Mouse (Mus musculus): ENCODE results near the gene Sez6l2. TPM values are rescaled to one million over a fixed set of nuclear protein-coding genes. Genes with fewer than 3 reads are reported as not detected.
A peak's percentile ranks its signal among the peaks of the same experiment; 100 is the strongest.

Sez6l2 gene
- polyA plus RNA-seq, 1 experiment from 2014 or later, result 0.19 TPM

- Histone ChIP-seq H3K9ac (peak overlapping the region; percentile 56), H3K27me3 (replicated peaks) (no peaks in the 10 kb centered on the region), H3K9me3 (no peaks in the 10 kb centered on the region), H3K4me2 (no peak overlapping the region; the same call in 1 of the 2 replicates), H3K4me3 (no peak overlapping the region), H3K27ac (replicated peaks) (peak overlapping the region; percentile 84), H3K36me3 (peaks cover 19% of the 10 kb centered on the region), H3K4me1 (peaks cover 24% of the 10 kb centered on the region)
- WGBS, result 36% methylated on average over 9 of the region's 9 CpGs
- no peak; the same call in none of the 2 replicates for ATAC-seq (ENCODE audit: extremely low read depth, insufficient number of reproducible peaks, low FRiP score, low TSS enrichment)
These were observed 58.1 kb downstream of the Sez6l2 start for GRCm38 (mm10) chr7:127008239-127009019.

DNA sequence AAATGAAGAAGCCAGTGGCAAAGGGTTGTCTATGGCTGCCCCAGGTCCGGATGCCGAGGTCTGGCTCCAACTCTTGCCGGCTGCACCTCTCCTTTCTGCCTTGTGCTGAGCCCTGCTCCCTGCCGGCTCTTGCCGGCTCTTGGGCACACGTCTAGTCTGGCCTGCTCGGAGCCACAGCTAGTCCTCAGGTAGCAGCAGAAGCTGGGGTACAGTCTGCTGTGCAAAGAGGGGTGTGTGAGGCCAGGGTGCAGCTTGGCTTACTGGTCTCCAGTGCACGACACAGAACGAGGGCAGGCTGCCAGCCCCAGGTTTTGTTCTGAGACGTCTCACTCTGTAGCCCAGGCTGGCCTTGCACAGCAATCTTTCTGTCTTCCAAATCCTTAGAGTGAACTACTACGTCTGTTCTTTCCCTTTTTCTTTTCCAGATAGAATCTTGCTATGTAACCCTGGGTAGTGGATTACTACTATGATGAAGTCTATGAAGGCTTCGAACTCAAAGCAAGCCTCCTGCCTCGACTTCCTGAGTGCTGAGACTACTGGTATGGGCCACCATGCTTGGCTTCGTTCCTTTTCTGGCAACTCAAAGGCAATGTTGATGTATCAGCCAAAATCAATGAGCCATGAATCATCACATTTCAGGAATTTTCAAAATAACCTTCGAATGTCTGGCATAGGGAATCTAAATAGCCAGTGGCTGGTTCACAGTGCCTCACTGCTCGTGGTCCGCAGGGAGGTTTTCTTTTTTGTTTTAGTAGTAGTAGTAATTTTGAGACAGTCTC lies 59.1 kb downstream of the Sez6l2 start:
- peak overlapping the region; percentile 56; the same call in 1 of the 2 replicates for H3K9ac ChIP-seq
- whole genome bisulfite sequencing, result 82% methylated on average over 17 of the region's 17 CpGs

DNA sequence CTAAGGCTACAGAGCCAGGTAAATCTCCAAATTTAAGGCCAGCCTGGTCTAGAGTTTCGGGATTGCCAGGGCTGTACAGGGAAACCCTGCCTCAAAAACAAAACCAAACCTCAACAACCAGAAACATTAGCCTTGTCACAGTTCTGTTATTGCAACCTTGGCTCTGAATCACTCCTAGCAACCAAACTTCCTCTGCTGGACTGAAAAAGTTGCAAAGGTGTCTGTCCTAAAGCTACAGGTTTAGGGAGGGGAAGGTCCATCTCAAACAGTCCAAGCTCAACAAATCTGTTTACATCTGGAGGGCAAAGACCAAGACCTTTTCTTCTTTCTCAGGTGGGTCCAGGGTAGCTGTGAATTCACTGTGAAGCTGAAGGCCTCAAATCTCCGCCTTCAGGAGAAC lies 60.7 kb downstream of the Sez6l2 start:
- H3K9me3 ChIP-seq, result no peaks in the 10 kb centered on the region
- 94% methylated on average over 2 of the region's 2 CpGs for WGBS
- H3K36me3 ChIP-seq, result peaks cover 32% of the 10 kb centered on the region
- H3K27me3 ChIP-seq (replicated peaks), result no peaks in the 10 kb centered on the region
- peaks cover 48% of the 10 kb centered on the region for H3K4me1 ChIP-seq
- no peak overlapping the region for H3K4me2 ChIP-seq
- H3K9ac ChIP-seq, result no peak overlapping the region
- no peak for ATAC-seq (ENCODE audit: extremely low read depth, insufficient number of reproducible peaks, low FRiP score, low TSS enrichment)
- no peak overlapping the region for H3K27ac ChIP-seq (replicated peaks)
- no peak overlapping the region for H3K4me3 ChIP-seq

More for the DNA sequence above, 59.1 kb downstream of the Sez6l2 start:
- Histone ChIP-seq H3K36me3 (peaks cover 22% of the 10 kb centered on the region), H3K4me1 (peaks cover 35% of the 10 kb centered on the region), H3K4me3 (no peak overlapping the region), H3K27me3 (replicated peaks) (no peaks in the 10 kb centered on the region), H3K9me3 (no peaks in the 10 kb centered on the region), H3K27ac (replicated peaks) (peak overlapping the region; percentile 84), H3K4me2 (no peak overlapping the region)
- ATAC-seq (ENCODE audit: extremely low read depth, insufficient number of reproducible peaks, low FRiP score, low TSS enrichment), result no peak

GRCm38 (mm10) chr7:127011717-127012116 lies 61.4 kb downstream of the Sez6l2 start:
- 68% methylated on average over 2 of the region's 2 CpGs for WGBS
- Histone ChIP-seq H3K27ac (replicated peaks) (no peak overlapping the region), H3K4me1 (peaks cover 46% of the 10 kb centered on the region), H3K9me3 (no peaks in the 10 kb centered on the region), H3K36me3 (peaks cover 32% of the 10 kb centered on the region), H3K27me3 (replicated peaks) (no peaks in the 10 kb centered on the region), H3K4me3 (no peak overlapping the region), H3K4me2 (no peak overlapping the region), H3K9ac (no peak overlapping the region)
- ATAC-seq (ENCODE audit: extremely low read depth, insufficient number of reproducible peaks, low FRiP score, low TSS enrichment), result no peak

GRCm38 (mm10) chr7:127012374-127012773 lies 62.0 kb downstream of the Sez6l2 start:
- Histone ChIP-seq H3K36me3 (peaks cover 32% of the 10 kb centered on the region), H3K27me3 (replicated peaks) (no peaks in the 10 kb centered on the region), H3K4me1 (peaks cover 47% of the 10 kb centered on the region), H3K9me3 (no peaks in the 10 kb centered on the region), H3K27ac (replicated peaks) (no peak overlapping the region), H3K4me3 (no peak overlapping the region), H3K4me2 (no peak overlapping the region), H3K9ac (no peak overlapping the region)
- 68% methylated on average over 6 of the region's 6 CpGs for WGBS
- ATAC-seq (ENCODE audit: extremely low read depth, insufficient number of reproducible peaks, low FRiP score, low TSS enrichment), result no peak

DNA sequence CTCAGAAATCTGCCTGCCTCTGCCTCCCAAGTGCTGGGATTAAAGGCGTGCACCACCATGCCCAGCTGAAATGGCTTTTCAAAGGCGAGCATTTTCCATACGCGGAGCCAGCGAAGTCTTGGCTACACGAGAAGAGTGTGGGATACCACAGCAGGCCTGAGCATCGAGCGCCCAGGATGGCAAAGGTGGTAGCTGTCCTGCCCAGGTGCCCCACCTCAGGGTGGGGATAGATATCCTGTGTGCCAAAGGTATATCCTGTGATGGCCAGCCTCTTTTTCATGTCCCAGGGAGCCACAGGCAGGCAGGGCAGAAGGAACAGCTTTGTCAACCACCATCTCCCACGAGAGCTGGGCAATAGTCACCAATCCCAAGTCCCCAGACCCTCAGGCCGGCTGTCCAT lies 62.5 kb downstream of the Sez6l2 start:
- peaks cover 32% of the 10 kb centered on the region for H3K36me3 ChIP-seq
- WGBS, result 94% methylated on average over 10 of the region's 10 CpGs
- H3K9me3 ChIP-seq, result no peaks in the 10 kb centered on the region
- ATAC-seq (ENCODE audit: extremely low read depth, insufficient number of reproducible peaks, low FRiP score, low TSS enrichment), result no peak
- H3K4me1 ChIP-seq, result peaks cover 51% of the 10 kb centered on the region
- H3K27me3 ChIP-seq (replicated peaks), result no peaks in the 10 kb centered on the region
- H3K4me2 ChIP-seq, result no peak overlapping the region
- no peak overlapping the region for H3K4me3 ChIP-seq
- no peak overlapping the region for H3K27ac ChIP-seq (replicated peaks)
- H3K9ac ChIP-seq, result no peak overlapping the region

GRCm38 (mm10) chr7:127013385-127013784 lies 63.0 kb downstream of the Sez6l2 start:
- Histone ChIP-seq H3K9me3 (no peaks in the 10 kb centered on the region), H3K36me3 (peaks cover 32% of the 10 kb centered on the region), H3K4me1 (peaks cover 52% of the 10 kb centered on the region), H3K9ac (0 out of 2 replicates have a peak overlapping the region, but pooled peaks have one; percentile 93), H3K27ac (replicated peaks) (no peak overlapping the region), H3K4me3 (peak overlapping the region; percentile 63), H3K27me3 (replicated peaks) (no peaks in the 10 kb centered on the region), H3K4me2 (peak overlapping the region; percentile 92)
- no peak for ATAC-seq (ENCODE audit: extremely low read depth, insufficient number of reproducible peaks, low FRiP score, low TSS enrichment)
- 90% methylated on average over 6 of the region's 6 CpGs for WGBS

- WGBS, result 24% methylated on average over 11 of the region's 11 CpGs
- Histone ChIP-seq H3K9me3 (no peaks in the 10 kb centered on the region), H3K4me3 (peak within 1 kb of the TSS; percentile 79), H3K36me3 (peaks cover 32% of the 10 kb centered on the region), H3K27me3 (replicated peaks) (no peaks in the 10 kb centered on the region), H3K27ac (replicated peaks) (peak within 1 kb of the TSS; percentile 61), H3K4me1 (peaks cover 48% of the 10 kb centered on the region), H3K4me2 (peak within 1 kb of the TSS; percentile 92), H3K9ac (peak within 1 kb of the TSS; percentile 93)
- no peak for ATAC-seq (ENCODE audit: extremely low read depth, insufficient number of reproducible peaks, low FRiP score, low TSS enrichment)
These were observed 64.0 kb downstream of the Sez6l2 start, which contains the start of gene Mvp for GRCm38 (mm10) chr7:127014320-127014719. TSS of gene Mvp (minus strand) at chr7:127014621.

- 90% methylated on average over 12 of the region's 12 CpGs for WGBS
- peak overlapping the region; percentile 63 for H3K4me3 ChIP-seq
These were observed 64.6 kb downstream of the Sez6l2 start for GRCm38 (mm10) chr7:127014993-127015392.

DNA sequence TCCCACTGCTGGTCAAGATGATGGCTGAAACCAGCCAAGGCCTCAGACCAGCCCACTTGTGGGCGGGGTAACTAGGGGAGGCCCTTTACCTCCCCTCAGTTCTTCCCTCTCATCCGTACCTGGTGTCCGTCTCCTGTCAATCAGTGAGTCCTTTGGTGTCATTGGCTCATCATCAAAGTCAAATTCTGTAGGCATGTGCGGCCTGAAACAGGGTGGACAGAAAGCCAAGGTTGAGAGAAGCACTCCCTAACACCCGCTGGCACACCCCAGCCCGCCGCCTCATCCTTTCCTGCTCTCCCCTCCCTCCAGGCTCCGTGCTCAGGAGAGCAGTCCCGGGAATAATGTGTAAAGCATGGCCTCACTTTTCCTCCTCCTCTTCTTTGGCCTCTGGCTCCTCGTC lies 65.7 kb downstream of the Sez6l2 start:
- 0% methylated on average over 10 of the region's 10 CpGs for WGBS
- ATAC-seq (ENCODE audit: extremely low read depth, insufficient number of reproducible peaks, low FRiP score, low TSS enrichment), result peak; percentile 26; the same call in 1 of the 2 replicates

More at GRCm38 (mm10) chr7:127014993-127015392, 64.6 kb downstream of the Sez6l2 start:
- H3K9me3 ChIP-seq, result no peaks in the 10 kb centered on the region
- no peak for ATAC-seq (ENCODE audit: extremely low read depth, insufficient number of reproducible peaks, low FRiP score, low TSS enrichment)
- H3K27me3 ChIP-seq (replicated peaks), result no peaks in the 10 kb centered on the region
- H3K4me1 ChIP-seq, result peaks cover 53% of the 10 kb centered on the region
- peak overlapping the region; percentile 92 for H3K4me2 ChIP-seq
- H3K36me3 ChIP-seq, result peaks cover 32% of the 10 kb centered on the region
- peak overlapping the region; percentile 28 for H3K27ac ChIP-seq (replicated peaks)
- peak overlapping the region; percentile 93; the same call in 1 of the 2 replicates for H3K9ac ChIP-seq

DNA sequence TGATC lies 65.9 kb downstream of the Sez6l2 start, which contains the start of gene Pagr1b:
Gene Pagr1b (minus strand): TSS at position 4 of the 5 bp plus-strand sequence.
- peaks cover 27% of the 10 kb centered on the region for H3K36me3 ChIP-seq
- no peak for ATAC-seq (ENCODE audit: extremely low read depth, insufficient number of reproducible peaks, low FRiP score, low TSS enrichment)

More for the DNA sequence above, 65.7 kb downstream of the Sez6l2 start:
- Histone ChIP-seq H3K9ac (peak overlapping the region; percentile 93), H3K36me3 (peaks cover 27% of the 10 kb centered on the region), H3K4me3 (peak overlapping the region; percentile 79), H3K4me2 (peak overlapping the region; percentile 92), H3K9me3 (no peaks in the 10 kb centered on the region), H3K4me1 (peaks cover 62% of the 10 kb centered on the region), H3K27me3 (replicated peaks) (no peaks in the 10 kb centered on the region), H3K27ac (replicated peaks) (peak overlapping the region; percentile 98)

More for the DNA sequence above, 65.9 kb downstream of the Sez6l2 start, which contains the start of gene Pagr1b:
- no peaks in the 10 kb centered on the region for H3K9me3 ChIP-seq
- H3K27ac ChIP-seq (replicated peaks), result peak within 1 kb of the TSS; percentile 98
- H3K4me2 ChIP-seq, result peak within 1 kb of the TSS; percentile 92
- peak within 1 kb of the TSS; percentile 93 for H3K9ac ChIP-seq
- H3K27me3 ChIP-seq (replicated peaks), result no peaks in the 10 kb centered on the region
- H3K4me1 ChIP-seq, result peaks cover 64% of the 10 kb centered on the region
- H3K4me3 ChIP-seq, result peak within 1 kb of the TSS; percentile 79
